Mouse (Mus musculus): Measurements from ENCODE around the gene Treh.

The Treh gene

GRCm38 (mm10) chr9:44715705-44716362 is 42.8 kb downstream of the Treh start:
- no peak for DNase-seq (ENCODE audit: low read depth, low spot score)

GRCm38 (mm10) chr9:44716997-44717821 is 44.2 kb downstream of the Treh start:
- no peak for DNase-seq (ENCODE audit: low read depth, low spot score)

- no peak for DNase-seq (ENCODE audit: low read depth, low spot score)
These were observed 44.8 kb downstream of the Treh start for GRCm38 (mm10) chr9:44717822-44718242.

GRCm38 (mm10) chr9:44718937-44719631 is 46.1 kb downstream of the Treh start:
- no peak for DNase-seq (ENCODE audit: low read depth, low spot score)

- DNase-seq (ENCODE audit: low read depth, low spot score): no peak
These were observed 46.8 kb downstream of the Treh start for GRCm38 (mm10) chr9:44719632-44720357.

- DNase-seq (ENCODE audit: low read depth, low spot score): peak; percentile 67
These were observed 47.5 kb downstream of the Treh start for GRCm38 (mm10) chr9:44720358-44721153.

- DNase-seq (ENCODE audit: low read depth, low spot score): peak; percentile 65
These were observed 48.3 kb downstream of the Treh start for GRCm38 (mm10) chr9:44721154-44721876.

- no peak for DNase-seq (ENCODE audit: low read depth, low spot score)
These were observed 48.8 kb downstream of the Treh start for GRCm38 (mm10) chr9:44721877-44722186.

GRCm38 (mm10) chr9:44722575-44722974 is 49.5 kb downstream of the Treh start:
- DNase-seq (ENCODE audit: low read depth, low spot score): no peak

- DNase-seq (ENCODE audit: low read depth, low spot score): no peak
These were observed 50.0 kb downstream of the Treh start for GRCm38 (mm10) chr9:44723008-44723407.

- no peak for DNase-seq (ENCODE audit: low read depth, low spot score)
These were observed 50.5 kb downstream of the Treh start for GRCm38 (mm10) chr9:44723521-44724041.

GRCm38 (mm10) chr9:44724223-44724622 is 51.2 kb downstream of the Treh start:
- DNase-seq (ENCODE audit: low read depth, low spot score): no peak

- DNase-seq (ENCODE audit: low read depth, low spot score): no peak
These were observed 51.6 kb downstream of the Treh start for GRCm38 (mm10) chr9:44724665-44725064.

GRCm38 (mm10) chr9:44726431-44727146 is 53.6 kb downstream of the Treh start:
- DNase-seq (ENCODE audit: low read depth, low spot score): no peak

GRCm38 (mm10) chr9:44727441-44727840 is 54.4 kb downstream of the Treh start:
- no peak for DNase-seq (ENCODE audit: low read depth, low spot score)

GRCm38 (mm10) chr9:44732130-44732549 is 59.1 kb downstream of the Treh start:
- no peak for DNase-seq (ENCODE audit: low read depth, low spot score)

GRCm38 (mm10) chr9:44732921-44733530 is 60.0 kb downstream of the Treh start:
- no peak for DNase-seq (ENCODE audit: low read depth, low spot score)

- DNase-seq (ENCODE audit: low read depth, low spot score): no peak
These were observed 60.9 kb downstream of the Treh start for GRCm38 (mm10) chr9:44733671-44734523.

Data from A20 (cell line).